Mouse (Mus musculus) gastrocnemius, adult 2 months (tissue): ENCODE measurements around the gene Rab15. TPM values are rescaled to one million over a fixed set of nuclear protein-coding genes. Genes with fewer than 3 reads are reported as not detected.
A peak's percentile ranks its signal among the peaks of the same experiment; 100 is the strongest.

Experiments used
- DNase-seq: peaks from one replicate; pipeline ENCODE4 v3.0.0; 2022
- H3K27ac ChIP-seq: fragments of 200-600 bp; 2 replicates; pipeline ENCODE4 v1.8.1; 2022; ENCODE audit warnings: mild to moderate bottlenecking
- H3K4me3 ChIP-seq: fragments of 200-600 bp; 2 replicates; pipeline ENCODE4 v1.8.1; 2022; ENCODE audit warnings: mild to moderate bottlenecking, moderate library complexity
- CTCF ChIP-seq: fragments of 200-600 bp; IDR thresholded peaks from 2 replicates; pipeline ENCODE4 v1.8.1; 2022; ENCODE audit warnings: antibody characterized with exemption, mild to moderate bottlenecking, moderate library complexity
- intact Hi-C: fragments of 180-260 bp; cut with DNase I; formaldehyde crosslinking; loops from one replicate; pipeline ENCODE4 v1.15.1; 2025
- total RNA-seq, 2 experiments: library from RNA; stranded (reverse); gene quantifications; 2 replicates each; pipeline ENCODE4 v1.2.3; 2021

The Rab15 gene
- total RNA-seq, 2 experiments from 2014 or later: 1.0 to 5.6 TPM

DNA sequence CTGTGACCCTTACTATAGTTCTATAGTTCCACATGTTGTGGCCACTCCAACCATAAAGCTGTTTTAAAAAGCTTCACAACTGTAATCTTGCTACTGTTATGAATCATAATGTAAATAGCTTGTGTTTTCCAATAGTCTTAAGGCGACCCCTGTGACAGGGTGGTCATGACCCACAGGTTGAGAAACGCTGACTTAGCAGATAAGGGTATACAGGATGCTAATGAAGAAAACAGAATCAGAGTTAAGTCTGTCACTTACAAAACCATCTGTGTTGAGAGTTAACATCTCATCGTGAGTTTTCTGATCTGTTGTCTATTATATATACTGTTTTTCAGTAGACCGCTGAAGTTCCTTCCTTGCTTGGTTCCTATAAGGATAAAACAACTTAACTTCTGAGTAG, 16.6 kb upstream of the Rab15 start:
- DNase-seq: no peak
- intact Hi-C loops: loop anchor here (10.0 kb wide), 1 partner anchor 396 kb away; the partner anchor contains the start of gene Fut8
- Histone ChIP-seq H3K27ac (no peak overlapping the region; the same call in 1 of the 2 replicates), H3K4me3 (no peak overlapping the region)
- no peak for TF ChIP-seq CTCF

DNA sequence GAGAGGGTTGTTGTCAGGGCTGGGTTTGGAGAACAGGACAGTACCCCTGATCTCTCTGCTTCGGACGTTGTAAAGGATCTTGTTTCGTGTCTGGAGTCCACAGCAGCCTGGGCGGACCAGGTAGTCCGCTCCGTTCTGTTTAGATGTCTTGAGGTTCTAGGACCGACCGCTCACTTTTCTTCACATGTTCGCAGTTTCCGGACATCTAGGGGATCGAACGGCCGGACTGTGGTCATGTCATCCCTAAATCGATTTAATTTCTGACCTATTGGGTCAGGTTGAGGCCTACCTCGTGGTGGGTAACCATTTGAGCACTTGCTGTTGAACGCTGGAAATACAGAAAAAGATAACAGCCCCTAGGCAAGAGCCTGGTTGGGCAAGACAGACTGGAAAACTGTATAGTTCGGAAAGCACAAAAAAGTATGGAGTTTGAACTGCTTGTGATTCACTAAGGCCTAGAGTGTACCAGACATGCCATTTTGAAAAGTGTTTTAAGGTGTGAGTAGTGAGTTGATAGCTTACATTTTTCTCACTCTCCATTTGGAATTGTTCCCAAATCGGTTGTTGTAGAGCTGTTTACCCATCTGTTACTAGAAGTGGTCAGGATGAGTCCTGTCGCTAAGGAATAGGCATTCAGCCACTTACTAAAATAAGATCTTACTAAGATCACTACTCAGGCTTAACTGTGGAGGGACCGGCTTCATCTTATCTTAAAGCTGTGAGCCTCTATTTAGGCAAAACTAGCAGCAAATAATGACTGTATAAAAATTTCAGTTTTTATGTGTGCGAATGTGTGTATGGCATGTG, 15.3 kb upstream of the Rab15 start:
- no peak for DNase-seq
- intact Hi-C loops: loop anchor here (1.0 to 10.0 kb wide), 3 partner anchors 41 to 397 kb away; partner anchors contain the start of gene Fut8
- TF ChIP-seq CTCF: no peak
- H3K4me3 ChIP-seq: peak overlapping the region; percentile 95
- H3K27ac ChIP-seq: peak overlapping the region; percentile 97

GRCm38 (mm10) chr12:76837101-76837843, 14.6 kb upstream of the Rab15 start:
- intact Hi-C loops: loop anchor here (1.0 to 10.0 kb wide), 3 partner anchors 42 to 398 kb away; partner anchors contain the start of gene Fut8
- TF ChIP-seq CTCF: peak; percentile 86
- Histone ChIP-seq H3K4me3 (peak overlapping the region; percentile 95), H3K27ac (peak overlapping the region; percentile 97)
- peak; percentile 99 for DNase-seq

- Histone ChIP-seq H3K4me3 (no peak overlapping the region), H3K27ac (no peak overlapping the region)
- peak; percentile 89 for TF ChIP-seq CTCF
- DNase-seq: no peak
- intact Hi-C loops: loop anchor here (10.0 kb wide), 1 partner anchor 402 kb away; the partner anchor contains the start of gene Fut8
Observed at GRCm38 (mm10) chr12:76832704-76833103, 10.0 kb upstream of the Rab15 start.

DNA sequence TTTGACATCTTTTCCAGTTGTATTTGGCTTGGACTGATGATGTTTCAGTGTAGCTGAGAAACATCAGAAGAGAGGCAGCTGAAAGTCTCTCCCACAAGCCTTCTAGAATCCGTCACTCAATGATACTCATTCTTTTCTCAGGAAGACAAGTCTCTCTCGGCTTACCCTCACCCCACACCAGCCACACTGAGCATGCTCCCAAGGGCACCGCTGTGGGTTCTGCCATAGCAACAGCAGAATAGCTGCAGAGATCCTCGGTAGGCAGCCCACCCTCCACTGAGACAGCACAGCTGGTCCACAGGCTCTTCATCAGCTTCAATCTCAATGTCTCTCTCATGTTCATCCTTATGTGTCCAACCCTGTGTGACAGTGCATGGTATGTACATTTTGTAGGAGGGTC, 2.6 kb upstream of the Rab15 start:
- no peak for DNase-seq
- H3K4me3 ChIP-seq: no peak overlapping the region
- TF ChIP-seq CTCF: no peak
- H3K27ac ChIP-seq: no peak overlapping the region
- intact Hi-C loops: no loop called here

GRCm38 (mm10) chr12:76822002-76822650, 582 bp downstream of the Rab15 start:
- intact Hi-C loops: no loop called here
- Histone ChIP-seq H3K4me3 (peak overlapping the region; percentile 81), H3K27ac (peak overlapping the region; percentile 51; the same call in 1 of the 2 replicates)
- no peak for TF ChIP-seq CTCF
- peak; percentile 58 for DNase-seq

DNA sequence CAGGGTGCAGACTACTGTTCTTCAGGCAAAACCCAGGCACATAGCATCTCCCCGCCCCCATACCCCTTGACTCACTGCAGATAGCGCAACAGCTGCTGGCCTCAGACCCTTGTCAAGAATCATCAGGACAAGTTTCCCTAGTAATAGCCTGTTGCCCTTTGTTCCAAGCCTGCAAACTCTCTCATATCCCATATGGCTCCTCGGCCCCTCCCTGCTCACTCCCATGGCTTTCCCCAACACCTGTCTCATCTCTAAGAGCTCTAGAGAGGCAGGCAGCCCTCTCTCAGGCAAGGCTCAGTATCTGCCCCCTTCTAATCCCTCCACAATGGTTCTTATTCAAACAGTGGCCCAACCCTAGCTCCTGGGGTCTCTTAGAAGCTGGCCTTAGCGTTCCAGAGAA, 2.1 kb downstream of the Rab15 start:
- DNase-seq: no peak
- H3K4me3 ChIP-seq: no peak overlapping the region
- H3K27ac ChIP-seq: no peak overlapping the region
- no peak for TF ChIP-seq CTCF
- intact Hi-C loops: no loop called here

- TF ChIP-seq CTCF: no peak
- DNase-seq: no peak
- intact Hi-C loops: no loop called here
- Histone ChIP-seq H3K27ac (no peak overlapping the region), H3K4me3 (no peak overlapping the region)
Observed at GRCm38 (mm10) chr12:76819816-76820215, 2.9 kb downstream of the Rab15 start.

DNA sequence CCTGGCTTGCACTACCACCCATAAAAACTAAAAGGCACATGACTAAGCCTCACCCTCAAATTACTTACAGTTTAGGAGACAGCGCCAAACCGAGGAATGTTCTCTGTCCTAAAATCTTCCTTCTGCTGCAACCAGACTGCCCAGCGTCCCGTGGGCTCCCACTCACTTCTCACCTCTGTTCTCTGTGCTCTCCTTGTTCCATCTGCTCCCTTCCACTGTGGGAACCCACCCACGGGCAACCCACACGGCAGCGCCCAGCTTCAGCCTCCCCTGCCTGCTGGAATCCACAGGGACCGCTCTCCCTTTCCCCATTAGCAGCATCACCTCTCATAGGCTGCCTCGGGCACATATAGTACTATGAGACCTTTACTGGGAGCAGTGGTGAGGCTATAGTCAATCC, 3.8 kb downstream of the Rab15 start:
- intact Hi-C loops: no loop called here
- Histone ChIP-seq H3K4me3 (no peak overlapping the region), H3K27ac (peak overlapping the region; percentile 3; the same call in 1 of the 2 replicates)
- no peak for DNase-seq
- no peak for TF ChIP-seq CTCF

GRCm38 (mm10) chr12:76818120-76818519, 4.6 kb downstream of the Rab15 start:
- no peak for TF ChIP-seq CTCF
- Histone ChIP-seq H3K4me3 (no peak overlapping the region), H3K27ac (peak overlapping the region; percentile 59)
- DNase-seq: no peak
- intact Hi-C loops: no loop called here

GRCm38 (mm10) chr12:76817176-76817575, 5.5 kb downstream of the Rab15 start:
- intact Hi-C loops: no loop called here
- no peak for TF ChIP-seq CTCF
- peak overlapping the region; percentile 12; the same call in 1 of the 2 replicates for H3K27ac ChIP-seq

GRCm38 (mm10) chr12:76816720-76817119, 6.0 kb downstream of the Rab15 start:
- intact Hi-C loops: no loop called here
- no peak for DNase-seq
- H3K4me3 ChIP-seq: no peak overlapping the region
- H3K27ac ChIP-seq: peak overlapping the region; percentile 12; the same call in 1 of the 2 replicates
- no peak for TF ChIP-seq CTCF

More at GRCm38 (mm10) chr12:76817176-76817575, 5.5 kb downstream of the Rab15 start:
- H3K4me3 ChIP-seq: no peak overlapping the region
- no peak for DNase-seq
